Mouse (Mus musculus) liver, adult 2 months (tissue): ENCODE data around the gene Slc24a2.

Experiments used
- CTCF ChIP-seq: fragments of 200-500 bp; IDR thresholded peaks from 2 replicates; pipeline ENCODE4 v1.5.1; 2011; ENCODE audit warnings: low read depth, low read length, control low read depth
- POLR2A ChIP-seq: fragments of 200-500 bp; IDR thresholded peaks from 2 replicates; pipeline ENCODE4 v1.6.1; 2011; ENCODE audit warnings: low read length, control low read depth; ENCODE audit not compliant: insufficient read depth; ENCODE audit errors: extremely low read depth

DNA sequence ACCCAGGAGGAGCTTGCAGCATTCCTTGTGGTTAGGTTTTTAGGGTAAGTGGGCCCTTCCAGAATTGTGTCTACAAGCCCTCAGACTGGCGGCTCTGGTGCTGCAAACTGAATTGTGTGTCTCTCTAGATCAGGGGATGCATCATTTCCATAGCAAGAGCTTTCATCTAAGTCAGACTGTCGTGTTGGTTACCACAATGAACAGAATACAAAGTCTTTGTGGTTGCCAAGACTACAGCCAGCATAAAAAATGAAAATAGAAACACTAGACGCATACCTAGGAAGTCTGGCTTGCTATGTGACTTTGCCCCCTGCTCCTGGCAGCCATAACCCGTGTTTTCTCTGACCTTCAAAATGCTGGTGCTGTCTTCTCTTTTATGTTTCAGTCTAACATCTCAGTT, 114.6 kb downstream of the Slc24a2 start:
- TF ChIP-seq POLR2A (no peak), CTCF (no peak)
